Mouse (Mus musculus) 3134 (cell line): ENCODE measurements at regions not wholly inside any gene's neighbourhood (a gene's known extent, or its start where the extent isn't known, plus 50 kb on each side); places are given as distances from the start of the nearest gene placed in this dataset.

Experiments
- DNase-seq: peaks from one replicate; pipeline ENCODE4 v3.0.0-alpha.2; 2011; ENCODE audit warnings: low spot score; ENCODE audit not compliant: insufficient read length; ENCODE audit errors: extremely low read depth

DNA sequence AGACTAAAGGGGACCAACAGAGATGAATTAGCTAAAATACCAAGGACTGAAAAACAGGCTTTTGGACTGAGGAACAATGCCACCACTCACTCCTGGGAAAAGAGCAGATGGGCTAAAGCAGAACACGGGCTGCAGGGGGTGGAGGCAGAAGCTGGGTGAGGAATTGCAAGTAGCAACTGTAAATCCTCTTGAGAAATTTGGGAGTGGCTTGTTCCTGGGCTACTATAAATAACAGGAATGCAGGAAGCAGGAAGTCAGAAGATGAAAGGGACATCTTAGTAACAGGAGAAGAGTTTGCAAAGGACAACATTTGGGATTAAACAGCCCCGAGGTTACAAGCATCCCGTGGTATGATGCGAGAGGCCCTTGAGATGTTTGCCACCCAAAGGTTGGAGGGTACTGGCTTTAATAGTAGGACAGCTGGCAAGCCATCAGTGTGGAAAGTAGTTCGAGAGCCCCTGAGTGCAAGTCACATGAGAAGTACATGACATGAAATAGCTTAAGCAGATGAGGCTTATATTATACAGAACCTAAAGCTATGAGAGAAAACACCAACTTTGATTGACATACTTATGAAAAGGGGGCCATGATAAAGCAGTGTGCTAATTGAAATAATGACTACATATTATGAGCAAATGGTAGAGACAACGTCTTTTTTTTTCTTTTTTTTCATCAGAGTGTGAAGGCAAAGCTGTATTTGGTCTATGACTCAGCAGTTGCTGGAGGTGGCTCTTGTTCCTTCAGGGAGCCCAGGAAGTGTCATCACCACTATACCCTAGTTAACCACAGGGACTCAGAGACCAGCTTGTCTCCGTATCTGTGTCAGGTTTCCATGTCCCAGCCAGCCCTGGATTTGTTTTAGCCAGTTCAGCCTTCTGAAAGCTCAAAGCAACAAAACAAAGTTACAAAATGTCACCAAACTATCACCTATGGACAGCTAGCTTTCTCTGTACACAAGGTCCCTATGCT, 357.6 kb upstream of the Acvr2a start:
- peak; percentile 72 for DNase-seq

GRCm38 (mm10) chr2:48457117-48457516, 356.8 kb upstream of the Acvr2a start:
- DNase-seq, result no peak

DNA sequence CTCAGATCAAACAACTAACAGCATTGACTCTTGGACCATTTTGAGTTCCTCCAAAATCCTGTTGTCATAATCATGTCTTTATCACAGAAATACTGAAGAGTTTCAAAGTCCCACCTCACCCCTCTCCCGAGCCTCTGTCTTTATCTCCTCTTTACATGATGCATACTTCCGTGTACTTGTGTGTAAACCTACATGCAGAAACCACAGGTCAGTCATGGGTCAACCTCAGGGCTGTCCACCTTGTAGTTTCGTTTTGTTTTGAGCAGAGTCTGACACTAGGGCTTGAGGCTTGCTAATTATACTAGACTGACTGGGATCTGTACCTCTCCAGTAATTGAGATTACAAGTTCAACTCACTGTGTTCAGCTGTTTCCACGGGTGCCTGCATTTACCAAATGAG, 348.4 kb upstream of the Acvr2a start:
- DNase-seq, result no peak

DNA sequence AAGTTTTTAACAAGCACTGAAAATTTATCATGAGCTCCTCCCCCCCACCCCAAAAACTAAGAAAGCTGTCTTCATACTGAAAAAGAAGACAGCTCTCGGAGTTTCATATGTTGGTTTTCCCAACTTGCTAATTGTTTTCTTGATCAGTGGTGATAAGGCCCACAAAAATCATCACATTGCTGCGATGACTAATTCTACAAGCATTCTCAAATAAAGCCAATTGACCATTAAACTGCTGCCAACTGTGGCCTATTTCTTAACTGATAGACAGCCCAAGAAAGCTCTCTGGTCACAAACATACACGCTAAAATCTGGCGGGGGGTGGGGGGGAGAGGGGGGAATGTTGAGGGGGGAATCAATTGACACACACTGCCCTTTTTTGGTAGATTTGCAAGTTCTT, 345.0 kb upstream of the Acvr2a start:
- peak; percentile 27 for DNase-seq

- peak; percentile 5 for DNase-seq
Observed at GRCm38 (mm10) chr2:48469357-48469756, 344.6 kb upstream of the Acvr2a start.

DNA sequence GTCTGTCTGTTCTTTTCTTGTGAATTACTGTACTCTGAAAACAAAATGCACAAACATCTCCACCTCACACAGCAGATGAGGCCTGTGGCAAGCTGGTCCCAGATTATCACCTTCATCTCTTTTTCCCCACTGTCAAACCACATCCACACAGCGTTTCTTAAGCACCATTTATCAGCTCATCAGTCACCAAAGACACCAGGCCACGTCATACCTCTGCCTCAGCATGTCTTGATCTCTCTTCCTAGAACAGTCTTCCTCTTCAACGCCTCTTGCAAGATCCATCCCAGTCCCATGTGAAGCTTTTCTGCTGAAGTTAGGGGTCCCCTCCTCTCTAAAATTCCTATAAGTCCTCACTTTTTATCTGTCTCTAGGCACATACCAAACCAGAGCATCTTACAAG, 340.8 kb upstream of the Acvr2a start:
- DNase-seq, result no peak

- no peak for DNase-seq
Observed at GRCm38 (mm10) chr2:48474642-48475041, 339.3 kb upstream of the Acvr2a start.

- no peak for DNase-seq
Observed at GRCm38 (mm10) chr2:48476777-48477176, 337.1 kb upstream of the Acvr2a start.

DNA sequence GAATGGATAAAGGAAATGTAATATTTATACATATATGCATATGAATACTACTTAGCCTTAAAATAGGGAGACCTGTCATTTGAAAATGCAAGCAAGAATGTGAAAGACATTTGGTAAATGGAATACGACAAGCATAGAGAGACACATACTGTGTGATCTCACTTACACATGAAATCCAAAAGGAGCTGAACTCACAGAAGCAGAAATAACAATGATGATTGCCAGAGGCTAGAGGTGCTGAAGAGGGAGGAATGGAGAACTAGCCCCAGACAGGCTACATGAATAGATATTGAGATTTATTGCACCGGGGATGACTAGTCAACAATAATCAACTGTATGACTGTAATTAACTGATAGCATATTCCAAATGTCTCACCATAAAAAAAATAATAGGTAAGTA, 336.6 kb upstream of the Acvr2a start:
- no peak for DNase-seq

GRCm38 (mm10) chr2:48479601-48480000, 334.3 kb upstream of the Acvr2a start:
- DNase-seq, result peak; percentile 34

DNA sequence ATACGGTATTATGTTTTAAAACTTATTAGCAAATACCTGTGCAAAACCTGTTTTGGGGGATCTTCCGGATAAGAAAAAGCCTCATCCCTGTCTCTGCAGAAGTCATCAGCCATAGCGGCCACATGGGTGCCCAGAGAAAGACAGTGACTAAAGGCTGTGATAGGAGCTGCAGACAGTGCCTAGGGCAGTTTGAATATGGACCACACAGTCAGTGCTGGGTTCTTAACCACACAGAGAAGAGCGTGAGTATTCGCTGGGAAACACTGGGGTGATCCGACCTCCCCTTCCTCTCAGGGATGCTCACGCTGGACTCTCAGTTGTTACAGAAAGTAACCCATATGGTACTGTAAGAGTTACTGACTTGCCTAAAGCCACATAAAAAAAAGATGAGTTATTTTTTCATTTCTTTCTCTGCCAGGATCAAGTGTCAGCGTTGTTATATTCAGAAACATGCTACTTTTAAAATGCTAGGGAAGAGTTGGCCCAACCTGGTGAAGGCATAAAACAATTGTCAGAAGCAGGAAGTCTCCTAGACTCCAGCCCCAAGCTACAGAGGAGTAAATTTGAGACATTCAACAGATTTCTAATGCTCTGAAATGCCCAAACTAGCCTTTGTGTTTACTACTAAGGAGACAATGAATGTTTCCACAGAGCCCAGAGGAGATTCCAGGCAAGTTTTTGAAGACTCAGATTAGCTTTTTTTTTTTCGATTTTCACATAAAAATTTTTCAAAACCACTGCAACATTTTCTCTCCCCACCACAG, 333.3 kb upstream of the Acvr2a start:
- no peak for DNase-seq

DNA sequence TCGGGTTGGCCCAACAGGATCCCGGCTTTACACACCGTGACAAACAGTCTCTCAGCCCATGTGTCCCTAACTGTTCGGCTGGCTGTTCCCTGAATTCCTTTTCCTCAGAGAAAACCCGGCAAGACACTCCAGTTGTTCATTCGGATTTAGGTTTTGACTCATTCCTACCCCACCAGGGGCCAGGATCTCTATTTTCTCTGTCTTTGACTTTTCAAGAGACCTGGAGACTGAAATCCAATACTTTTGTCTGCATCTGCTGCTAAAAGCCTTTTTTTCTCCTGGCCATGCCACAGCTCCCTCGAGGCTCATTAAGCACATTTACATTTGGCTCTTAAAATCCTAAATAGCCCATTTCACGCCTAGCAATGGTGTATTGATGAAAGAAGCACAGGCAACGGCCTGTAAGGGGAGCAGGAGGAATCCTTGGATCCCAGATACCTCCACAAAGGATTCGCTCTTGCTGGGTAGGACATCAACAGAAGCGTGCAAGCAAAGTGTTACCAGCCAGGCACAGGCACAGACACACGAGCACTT, 332.6 kb upstream of the Acvr2a start:
- DNase-seq, result no peak

GRCm38 (mm10) chr2:48493574-48493973, 320.3 kb upstream of the Acvr2a start:
- no peak for DNase-seq

GRCm38 (mm10) chr2:48494065-48494464, 319.8 kb upstream of the Acvr2a start:
- no peak for DNase-seq

- DNase-seq, result no peak
Observed at GRCm38 (mm10) chr2:48494632-48495031, 319.3 kb upstream of the Acvr2a start.

DNA sequence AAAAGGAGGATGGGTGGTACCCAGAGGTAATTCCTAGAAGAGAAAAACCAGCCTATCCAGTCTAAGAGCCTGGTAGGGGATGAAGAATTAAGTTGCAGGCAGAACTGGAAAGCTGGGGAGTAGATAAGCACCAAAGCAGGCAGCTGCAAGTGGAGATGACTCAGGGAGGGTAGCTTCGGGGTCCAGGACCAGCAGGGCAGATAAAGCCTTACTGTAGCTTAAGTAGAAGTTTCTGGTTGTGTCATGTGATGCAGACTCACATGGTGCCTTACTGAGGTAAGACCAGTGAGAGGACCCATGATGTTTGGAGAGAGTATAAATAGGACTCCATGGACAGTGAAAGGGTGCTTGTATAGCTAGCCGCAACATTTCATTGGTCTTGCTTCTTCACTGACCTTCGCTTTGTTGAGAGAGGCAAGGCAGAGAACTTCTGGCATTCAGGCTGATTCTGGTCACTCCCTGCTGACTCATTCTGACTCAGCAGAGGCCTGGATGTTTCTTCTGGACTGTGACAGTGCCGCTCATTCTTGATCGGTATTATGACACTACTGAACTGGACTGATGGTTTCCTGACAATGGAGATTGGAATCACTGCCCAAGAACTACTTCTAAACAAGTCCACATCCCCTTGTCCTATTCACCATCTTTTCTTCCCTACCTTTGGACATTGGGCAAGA, 315.7 kb upstream of the Acvr2a start:
- DNase-seq, result peak; percentile 72

DNA sequence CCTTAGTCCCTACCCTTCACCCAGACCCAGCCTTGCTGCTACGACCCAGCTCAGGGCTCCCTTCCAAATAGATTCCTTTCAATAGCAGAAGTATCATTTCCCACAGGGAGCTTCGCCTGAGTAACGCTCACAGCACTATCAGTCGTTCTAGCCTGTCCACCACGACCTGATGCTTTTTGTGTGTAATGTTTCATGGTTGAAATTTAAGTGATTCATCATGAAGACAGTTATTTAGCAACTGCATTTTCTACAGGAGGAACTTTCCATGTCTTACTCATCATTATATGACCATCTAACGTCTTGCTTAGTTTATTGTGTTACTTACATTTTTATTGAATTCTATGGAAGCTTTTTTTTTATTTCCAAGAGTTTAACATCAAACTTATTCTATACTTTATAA, 314.5 kb upstream of the Acvr2a start:
- DNase-seq, result peak; percentile 14

GRCm38 (mm10) chr2:48501387-48501786, 312.5 kb upstream of the Acvr2a start:
- no peak for DNase-seq

- no peak for DNase-seq
Observed at GRCm38 (mm10) chr2:48513848-48514247, 300.1 kb upstream of the Acvr2a start.

- no peak for DNase-seq
Observed at GRCm38 (mm10) chr2:48519838-48520404, 294.0 kb upstream of the Acvr2a start.
